Mouse (Mus musculus): Measurements from ENCODE around the gene Col6a2. TPM values are rescaled to one million over a fixed set of nuclear protein-coding genes. Genes with fewer than 3 reads are reported as not detected.
A peak's percentile ranks its signal among the peaks of the same experiment; 100 is the strongest.

Col6a2 gene
- polyA plus RNA-seq, 1 experiment from 2014 or later = 8.6 TPM

DNA sequence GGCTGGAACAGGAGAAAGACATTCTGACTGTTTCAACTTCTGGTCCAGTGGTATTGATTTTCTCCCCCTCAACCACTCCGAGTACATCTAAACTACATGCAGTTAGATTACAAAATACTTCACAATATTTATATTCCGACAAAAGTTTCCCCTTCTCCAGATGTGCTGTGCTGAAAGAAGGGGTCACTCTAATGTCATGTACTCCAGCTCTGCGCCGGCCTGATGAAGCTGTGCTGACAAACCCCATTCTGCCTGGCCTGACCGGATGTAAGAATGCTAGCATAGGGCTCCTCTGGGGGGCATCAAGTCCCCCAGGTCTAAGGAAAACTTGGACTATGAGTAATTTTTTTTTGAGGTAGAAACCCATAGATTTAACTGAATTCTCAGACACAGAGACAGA lies 4.3 kb upstream of the Col6a2 start:
- WGBS = 93% methylated on average over 5 of the region's 5 CpGs
- H3K9me3 ChIP-seq (replicated peaks) = no peaks in the 10 kb centered on the region
- peaks cover 14% of the 10 kb centered on the region for H3K4me1 ChIP-seq
- no peak overlapping the region for H3K27ac ChIP-seq (replicated peaks)
- no peak for DNase-seq (ENCODE audit: low spot score)
- no peak overlapping the region for H3K4me3 ChIP-seq
- no peaks in the 10 kb centered on the region for H3K36me3 ChIP-seq
- peaks cover 9% of the 10 kb centered on the region for H3K27me3 ChIP-seq (ENCODE audit: low read depth, poor library complexity, severe bottlenecking)

DNA sequence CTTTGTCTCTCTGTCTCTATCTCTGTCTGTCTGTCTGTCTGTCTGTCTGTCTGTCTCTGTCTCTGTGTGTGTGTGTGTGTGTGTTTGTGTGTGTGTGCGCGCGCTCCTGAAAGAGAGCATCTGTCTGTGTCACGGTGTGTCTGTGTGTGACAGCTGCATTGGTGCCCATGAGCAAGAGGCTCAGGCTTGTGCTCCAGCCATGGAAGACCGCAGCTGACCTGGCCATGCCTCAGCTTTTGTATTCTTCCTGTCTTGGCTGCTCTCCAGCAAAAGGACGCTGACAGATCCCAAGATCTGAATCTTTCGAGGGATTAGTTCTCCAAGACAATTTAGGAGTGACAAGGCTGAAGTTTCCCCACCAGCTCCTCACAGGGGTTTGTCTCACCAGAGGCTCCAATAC lies 1.5 kb upstream of the Col6a2 start:
- Histone ChIP-seq H3K27me3 (ENCODE audit: low read depth, poor library complexity, severe bottlenecking) (peaks cover 16% of the 10 kb centered on the region), H3K4me1 (peaks cover 16% of the 10 kb centered on the region), H3K4me3 (no peak overlapping the region), H3K27ac (replicated peaks) (no peak overlapping the region), H3K36me3 (no peaks in the 10 kb centered on the region), H3K9me3 (replicated peaks) (no peaks in the 10 kb centered on the region)
- 84% methylated on average over 7 of the region's 7 CpGs for WGBS
- DNase-seq (ENCODE audit: low spot score) = no peak

DNA sequence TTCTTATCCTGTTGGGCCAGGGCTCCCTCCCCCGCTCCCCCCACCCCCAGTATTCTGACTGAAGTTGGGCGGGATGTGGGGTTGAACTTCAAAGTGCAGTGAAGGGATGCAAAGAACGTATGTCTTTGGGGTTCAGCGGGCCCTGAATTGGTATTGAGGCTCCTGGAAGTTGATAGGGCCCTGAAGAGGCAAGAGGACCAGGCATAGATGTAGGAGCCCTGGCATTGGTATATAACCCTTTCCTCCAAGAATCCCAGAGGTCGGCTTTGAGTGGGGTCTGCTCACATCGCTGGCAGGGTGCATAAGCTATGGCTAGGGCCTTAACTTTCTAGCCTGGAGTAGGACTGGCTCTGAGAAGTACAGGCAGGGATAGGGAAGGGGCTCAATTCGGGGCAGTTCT lies 304 bp upstream of the Col6a2 start:
- no peaks in the 10 kb centered on the region for H3K9me3 ChIP-seq (replicated peaks)
- WGBS = 20% methylated on average over 7 of the region's 7 CpGs
- peak overlapping the region; percentile 80 for H3K27ac ChIP-seq (replicated peaks)
- H3K4me1 ChIP-seq = peaks cover 16% of the 10 kb centered on the region
- H3K27me3 ChIP-seq (ENCODE audit: low read depth, poor library complexity, severe bottlenecking) = peaks cover 16% of the 10 kb centered on the region
- peak overlapping the region; percentile 55 for H3K4me3 ChIP-seq
- no peak for DNase-seq (ENCODE audit: low spot score)
- H3K36me3 ChIP-seq = no peaks in the 10 kb centered on the region

DNA sequence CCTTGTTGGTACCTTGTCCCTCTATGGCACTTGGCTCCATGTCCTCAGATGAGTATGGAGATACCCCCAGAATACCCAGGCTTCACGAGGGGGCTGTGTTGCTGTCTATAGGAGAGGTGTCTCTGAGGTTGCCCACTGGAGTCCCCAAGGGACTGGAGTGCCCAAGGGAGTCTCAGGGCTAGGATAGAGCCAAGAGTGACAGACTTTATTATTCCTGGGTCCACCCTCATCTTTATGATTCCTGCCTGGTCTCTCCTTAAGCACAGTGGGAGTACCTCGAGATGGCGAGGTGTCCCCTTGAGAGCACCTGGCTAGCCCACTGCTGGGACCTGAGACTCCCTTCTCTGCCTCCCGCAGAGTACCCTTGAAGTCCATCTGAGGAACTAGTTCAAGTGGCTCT lies 1.0 kb downstream of the Col6a2 start:
- H3K4me1 ChIP-seq = peaks cover 16% of the 10 kb centered on the region
- 76% methylated on average over 4 of the region's 4 CpGs for WGBS
- DNase-seq (ENCODE audit: low spot score) = no peak
- peak overlapping the region; percentile 55; the same call in 1 of the 2 replicates for H3K4me3 ChIP-seq
- no peaks in the 10 kb centered on the region for H3K9me3 ChIP-seq (replicated peaks)
- peaks cover 16% of the 10 kb centered on the region for H3K27me3 ChIP-seq (ENCODE audit: low read depth, poor library complexity, severe bottlenecking)
- H3K27ac ChIP-seq (replicated peaks) = 0 out of 2 replicates have a peak overlapping the region, but pooled peaks have one; percentile 80
- H3K36me3 ChIP-seq = no peaks in the 10 kb centered on the region

DNA sequence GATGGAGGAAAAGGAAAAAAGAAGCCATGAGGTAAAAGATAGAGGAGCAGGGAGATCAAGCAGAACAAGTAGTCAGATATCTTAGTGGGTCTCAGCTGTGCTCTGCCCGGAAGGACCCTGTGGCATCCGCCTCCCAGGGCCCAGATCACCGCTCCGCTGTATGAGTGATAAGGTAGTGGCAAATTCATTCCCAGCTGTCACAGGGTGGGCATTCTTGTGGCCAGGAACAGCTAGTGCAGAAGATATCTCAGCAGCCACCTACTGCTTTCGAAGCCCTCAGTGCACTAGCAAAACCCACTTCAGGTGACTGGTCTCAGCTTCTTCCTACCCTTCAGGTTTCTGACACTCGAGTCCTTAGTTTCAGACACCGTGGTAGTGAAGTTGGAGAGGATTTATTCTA lies 11.0 kb downstream of the Col6a2 start:
- no peaks in the 10 kb centered on the region for H3K4me1 ChIP-seq
- H3K4me3 ChIP-seq = no peak overlapping the region
- 90% methylated on average over 7 of the region's 7 CpGs for WGBS

DNA sequence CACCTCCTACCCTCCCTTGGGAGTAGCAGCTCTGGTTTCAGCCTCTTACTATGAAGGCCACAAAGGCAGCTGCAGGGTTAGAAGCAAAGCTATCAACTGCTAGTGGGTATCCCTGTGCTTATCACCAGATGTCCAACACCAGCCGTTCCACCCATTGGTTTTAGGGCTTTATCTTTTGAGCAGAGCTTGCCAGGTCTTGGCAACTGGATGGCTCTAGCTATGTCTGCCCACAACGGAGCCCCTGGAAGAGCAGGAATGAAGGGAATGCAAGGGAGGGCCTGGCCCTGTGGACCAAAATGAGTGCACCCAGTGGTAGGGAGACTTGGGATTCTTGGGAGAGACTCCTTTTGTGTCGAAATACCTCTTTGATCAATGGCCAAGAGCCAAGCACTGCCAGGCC lies 20.7 kb downstream of the Col6a2 start:
- Histone ChIP-seq H3K27me3 (ENCODE audit: low read depth, poor library complexity, severe bottlenecking) (no peaks in the 10 kb centered on the region), H3K9me3 (replicated peaks) (no peaks in the 10 kb centered on the region), H3K27ac (replicated peaks) (no peak overlapping the region), H3K4me3 (no peak overlapping the region), H3K4me1 (no peaks in the 10 kb centered on the region), H3K36me3 (no peaks in the 10 kb centered on the region)
- no peak for DNase-seq (ENCODE audit: low spot score)
- WGBS = 80% methylated on average over 3 of the region's 3 CpGs

More for the DNA sequence above, 11.0 kb downstream of the Col6a2 start:
- Histone ChIP-seq H3K27me3 (ENCODE audit: low read depth, poor library complexity, severe bottlenecking) (no peaks in the 10 kb centered on the region), H3K9me3 (replicated peaks) (no peaks in the 10 kb centered on the region), H3K36me3 (no peaks in the 10 kb centered on the region), H3K27ac (replicated peaks) (no peak overlapping the region)
- no peak for DNase-seq (ENCODE audit: low spot score)

DNA sequence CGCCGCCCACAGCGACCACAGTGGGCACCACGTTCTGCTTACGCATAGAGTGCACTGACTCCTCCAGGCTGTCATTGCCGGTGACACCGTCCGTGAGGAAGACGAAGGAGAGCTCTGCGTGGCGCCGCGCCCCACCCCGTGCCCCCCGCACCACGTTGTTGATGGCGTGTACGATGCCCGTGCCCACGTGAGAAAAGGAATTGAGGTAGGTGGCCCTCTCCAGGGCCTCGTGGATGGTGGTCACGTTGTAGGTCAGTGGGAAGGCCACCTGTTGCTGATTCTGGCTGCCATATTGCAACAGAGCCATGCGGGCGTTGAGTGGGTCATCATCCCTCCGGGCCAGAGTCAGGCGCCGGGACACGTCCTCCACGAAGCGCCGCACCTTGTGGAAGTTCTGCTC lies 27.1 kb downstream of the Col6a2 start:
- Histone ChIP-seq H3K4me1 (no peaks in the 10 kb centered on the region), H3K36me3 (no peaks in the 10 kb centered on the region), H3K4me3 (no peak overlapping the region), H3K27ac (replicated peaks) (no peak overlapping the region), H3K27me3 (ENCODE audit: low read depth, poor library complexity, severe bottlenecking) (no peaks in the 10 kb centered on the region), H3K9me3 (replicated peaks) (no peaks in the 10 kb centered on the region)
- 91% methylated on average over 31 of the region's 31 CpGs for WGBS
- no peak for DNase-seq (ENCODE audit: low spot score)

DNA sequence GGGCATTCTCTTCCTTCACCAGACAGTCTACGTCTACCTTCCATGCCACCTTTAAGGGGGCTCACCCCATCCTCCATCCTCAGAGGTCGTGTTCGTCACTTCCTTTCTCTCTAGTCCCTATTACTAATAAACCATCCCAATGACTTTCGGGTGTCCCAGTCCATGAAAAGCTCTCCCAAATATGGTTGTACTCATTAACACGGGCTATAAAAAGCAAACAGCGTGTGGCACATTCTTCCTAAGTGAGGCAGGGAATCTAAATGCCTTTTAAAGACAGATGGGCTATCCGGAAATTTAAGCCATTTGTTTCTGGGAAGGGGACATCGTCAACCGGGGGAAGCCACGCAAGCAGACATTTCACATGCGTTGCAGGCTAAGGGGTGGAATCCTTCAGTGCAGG lies 33.2 kb downstream of the Col6a2 start:
- H3K4me1 ChIP-seq = no peaks in the 10 kb centered on the region
- no peaks in the 10 kb centered on the region for H3K9me3 ChIP-seq (replicated peaks)
- 91% methylated on average over 11 of the region's 11 CpGs for WGBS
- H3K27ac ChIP-seq (replicated peaks) = no peak overlapping the region
- DNase-seq (ENCODE audit: low spot score) = no peak
- H3K27me3 ChIP-seq (ENCODE audit: low read depth, poor library complexity, severe bottlenecking) = no peaks in the 10 kb centered on the region
- no peaks in the 10 kb centered on the region for H3K36me3 ChIP-seq
- H3K4me3 ChIP-seq = no peak overlapping the region

DNA sequence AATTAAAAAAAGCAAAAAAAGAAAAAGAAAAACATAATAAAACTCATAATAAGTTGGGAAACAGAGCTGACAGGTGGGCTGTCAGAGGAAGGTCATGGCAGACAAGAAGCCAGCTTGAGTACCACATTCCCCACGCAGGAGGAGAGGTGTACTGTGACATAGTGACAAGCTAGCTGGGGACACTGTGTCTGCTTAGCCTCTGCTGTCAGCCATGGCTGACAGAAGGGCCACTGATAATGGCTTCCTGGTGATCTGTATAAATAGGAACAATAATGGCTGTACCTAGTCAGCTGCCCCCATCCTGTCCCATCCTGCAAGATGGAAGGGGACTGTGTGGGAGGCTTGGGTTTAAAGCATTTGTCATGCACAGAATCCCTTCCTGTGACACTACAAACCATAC lies 37.2 kb downstream of the Col6a2 start:
- H3K36me3 ChIP-seq = no peaks in the 10 kb centered on the region
- no peaks in the 10 kb centered on the region for H3K9me3 ChIP-seq (replicated peaks)

DNA sequence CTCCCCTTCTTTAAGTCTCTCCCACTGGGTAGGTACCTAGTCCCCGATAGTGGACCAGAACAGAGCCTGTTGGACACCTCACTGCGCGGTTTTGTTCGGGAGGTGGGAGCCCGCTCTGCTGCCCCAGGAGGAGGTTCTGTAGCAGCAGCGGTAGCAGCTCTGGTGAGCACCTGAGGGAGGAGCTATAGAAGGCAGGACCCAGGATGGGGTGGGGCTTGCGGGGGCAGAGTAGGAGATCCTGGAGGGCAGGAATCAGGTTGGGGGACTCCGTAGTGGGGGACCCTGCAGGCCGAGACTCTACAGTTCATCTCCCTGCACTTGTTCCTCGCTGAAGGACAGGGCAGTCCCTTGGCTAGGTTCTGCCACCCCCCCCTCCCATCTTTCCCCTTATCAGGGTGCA lies 39.3 kb downstream of the Col6a2 start:
- Histone ChIP-seq H3K36me3 (no peaks in the 10 kb centered on the region), H3K27ac (replicated peaks) (no peak overlapping the region), H3K9me3 (replicated peaks) (no peaks in the 10 kb centered on the region), H3K4me1 (peaks cover 7% of the 10 kb centered on the region), H3K27me3 (ENCODE audit: low read depth, poor library complexity, severe bottlenecking) (peaks cover 19% of the 10 kb centered on the region), H3K4me3 (peak overlapping the region; percentile 22; the same call in 1 of the 2 replicates)
- no peak for DNase-seq (ENCODE audit: low spot score)
- WGBS = 10% methylated on average over 10 of the region's 10 CpGs

More for the DNA sequence above, 37.2 kb downstream of the Col6a2 start:
- no peak overlapping the region for H3K4me3 ChIP-seq
- 67% methylated on average over 1 of the region's 1 CpGs for WGBS
- peaks cover 7% of the 10 kb centered on the region for H3K4me1 ChIP-seq
- no peak for DNase-seq (ENCODE audit: low spot score)
- no peak overlapping the region for H3K27ac ChIP-seq (replicated peaks)
- H3K27me3 ChIP-seq (ENCODE audit: low read depth, poor library complexity, severe bottlenecking) = peaks cover 19% of the 10 kb centered on the region

DNA sequence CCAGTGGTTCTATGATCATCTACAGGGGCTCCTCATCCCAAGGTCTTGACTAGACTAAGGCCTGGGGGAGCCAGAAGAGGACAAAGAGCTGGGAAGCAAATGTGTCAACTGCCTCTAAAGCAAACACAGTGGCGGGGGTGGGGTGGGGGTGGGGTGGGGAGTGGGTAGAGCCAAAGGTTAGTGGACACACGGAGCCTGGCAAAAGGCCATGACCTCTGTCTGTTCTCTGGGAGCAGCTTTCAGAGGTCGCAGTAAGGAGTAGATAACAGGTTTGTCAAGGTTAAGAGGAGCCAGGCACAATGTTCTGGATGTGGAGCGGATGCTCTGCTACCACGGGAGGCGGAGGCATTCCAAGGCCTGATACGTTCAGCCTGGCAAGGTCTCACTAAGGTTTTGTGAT lies 46.5 kb downstream of the Col6a2 start:
- H3K9me3 ChIP-seq (replicated peaks) = no peaks in the 10 kb centered on the region
- H3K36me3 ChIP-seq = no peaks in the 10 kb centered on the region
- peaks cover 13% of the 10 kb centered on the region for H3K4me1 ChIP-seq
- no peak for DNase-seq (ENCODE audit: low spot score)
- H3K27ac ChIP-seq (replicated peaks) = no peak overlapping the region
- H3K27me3 ChIP-seq (ENCODE audit: low read depth, poor library complexity, severe bottlenecking) = no peaks in the 10 kb centered on the region
- WGBS = 74% methylated on average over 7 of the region's 7 CpGs
- H3K4me3 ChIP-seq = no peak overlapping the region

DNA sequence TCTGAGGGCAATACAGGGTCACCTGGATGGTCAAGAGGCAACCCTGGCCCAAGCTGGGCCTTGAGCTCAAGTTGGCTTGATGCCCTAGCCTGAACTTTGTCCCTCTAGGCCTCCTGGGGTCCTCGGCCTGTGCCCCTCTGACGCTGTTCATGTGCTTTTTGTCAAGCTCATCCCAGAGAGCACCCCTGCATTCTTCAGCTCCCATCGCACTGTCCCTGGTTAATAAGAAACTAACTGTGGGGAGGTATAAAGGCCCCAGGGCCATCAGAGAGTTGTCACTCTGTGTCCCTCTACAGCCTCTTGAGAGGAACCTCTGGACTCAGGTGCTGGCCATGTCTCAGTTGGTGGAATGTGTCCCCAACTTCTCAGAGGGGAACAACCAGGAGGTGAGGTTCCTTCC lies 48.1 kb downstream of the Col6a2 start, which contains the start of gene Ftcd:
TSS of gene Ftcd (plus strand) at position 275 of the 400 bp plus-strand sequence.
- Histone ChIP-seq H3K27ac (replicated peaks) (no peak within 1 kb of the TSS; the same call in 1 of the 2 replicates), H3K27me3 (ENCODE audit: low read depth, poor library complexity, severe bottlenecking) (no peaks in the 10 kb centered on the region), H3K36me3 (no peaks in the 10 kb centered on the region), H3K4me1 (peaks cover 13% of the 10 kb centered on the region), H3K4me3 (no peak within 1 kb of the TSS), H3K9me3 (replicated peaks) (no peaks in the 10 kb centered on the region)
- WGBS = 89% methylated on average over 3 of the region's 3 CpGs
- no peak for DNase-seq (ENCODE audit: low spot score)

DNA sequence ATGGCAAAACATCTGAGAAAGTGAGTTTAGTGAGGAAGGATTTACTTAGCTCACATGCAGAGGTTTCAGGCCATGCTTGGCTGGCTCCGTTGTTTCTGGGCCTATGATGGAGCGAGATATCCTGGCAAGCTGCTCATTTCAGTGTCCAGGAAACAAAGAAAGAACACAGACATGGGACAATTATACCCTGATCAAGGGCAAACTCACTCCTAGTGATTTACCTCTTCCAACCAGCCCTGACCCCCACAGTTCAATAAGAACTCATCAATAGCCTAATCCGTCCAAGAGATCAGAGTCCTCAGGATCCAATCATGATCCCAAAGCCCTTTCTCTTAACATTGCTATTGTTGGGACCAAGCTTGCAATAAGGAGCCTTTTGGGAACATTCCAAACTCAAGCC lies 51.3 kb downstream of the Col6a2 start:
- H3K4me1 ChIP-seq = peaks cover 13% of the 10 kb centered on the region

DNA sequence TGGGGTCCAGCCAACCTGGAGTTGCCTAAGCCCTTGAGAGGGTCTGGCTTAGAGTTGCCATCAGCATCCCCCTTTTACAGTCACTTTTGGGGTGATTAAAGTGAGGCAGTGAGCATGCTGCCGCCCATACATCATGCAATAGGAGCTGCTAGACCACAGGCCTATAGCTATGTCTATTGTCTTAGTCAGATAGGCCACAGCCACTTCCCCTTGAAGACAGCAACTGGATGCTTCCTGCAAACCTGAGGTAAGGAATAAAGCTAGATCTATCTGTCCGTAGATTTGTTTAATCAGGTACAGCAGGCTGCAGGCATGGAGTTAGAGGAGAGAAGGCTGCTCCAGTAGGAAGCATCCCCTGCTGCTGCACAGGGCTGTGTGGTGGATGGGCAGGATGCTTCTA lies 52.4 kb downstream of the Col6a2 start:
- H3K4me3 ChIP-seq = no peak overlapping the region
- WGBS = 85% methylated on average over 2 of the region's 2 CpGs
- no peak for DNase-seq (ENCODE audit: low spot score)
- H3K27me3 ChIP-seq (ENCODE audit: low read depth, poor library complexity, severe bottlenecking) = no peaks in the 10 kb centered on the region
- H3K27ac ChIP-seq (replicated peaks) = no peak overlapping the region
- H3K9me3 ChIP-seq (replicated peaks) = no peaks in the 10 kb centered on the region
- peaks cover 8% of the 10 kb centered on the region for H3K4me1 ChIP-seq
- no peaks in the 10 kb centered on the region for H3K36me3 ChIP-seq

More for the DNA sequence above, 51.3 kb downstream of the Col6a2 start:
- no peak for DNase-seq (ENCODE audit: low spot score)
- H3K36me3 ChIP-seq = no peaks in the 10 kb centered on the region
- H3K9me3 ChIP-seq (replicated peaks) = no peaks in the 10 kb centered on the region
- H3K4me3 ChIP-seq = no peak overlapping the region
- WGBS = 50% methylated on average over 3 of the region's 3 CpGs
- H3K27me3 ChIP-seq (ENCODE audit: low read depth, poor library complexity, severe bottlenecking) = no peaks in the 10 kb centered on the region
- H3K27ac ChIP-seq (replicated peaks) = no peak overlapping the region
